Mouse (Mus musculus) lung, postnatal 25 days (tissue): Measurements from ENCODE around the gene Rrp36.

Experiments used
- DNase-seq: peaks from one replicate; pipeline ENCODE4 v3.0.0; 2022; ENCODE audit warnings: low spot score

Rrp36 gene

DNA sequence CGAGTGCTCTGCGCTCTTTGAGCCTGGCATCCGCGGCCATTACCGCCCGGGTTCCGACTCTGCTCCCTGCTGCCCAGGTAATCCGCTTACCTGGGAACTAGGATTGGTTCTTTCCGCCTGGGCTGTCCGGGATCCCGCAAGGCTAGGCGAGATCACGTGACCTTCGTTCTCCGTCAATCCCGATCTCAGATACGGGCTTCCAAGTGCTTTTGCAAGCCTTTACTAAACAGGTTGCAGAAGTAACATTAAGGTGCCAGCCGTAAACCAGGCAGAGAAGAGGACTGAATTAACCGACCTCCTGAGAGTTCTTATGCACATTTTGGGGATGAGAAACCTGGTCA, 27.9 kb downstream of the Rrp36 start:
- DNase-seq, result no peak

GRCm38 (mm10) chr17:46645561-46646321, 28.4 kb downstream of the Rrp36 start, which contains the start of the genes Klc4 and Mrpl2:
Gene Klc4 (minus strand): TSS chr17:46646022.
Gene Mrpl2 (plus strand): TSS chr17:46646229.
- peak; percentile 98 for DNase-seq

- peak; percentile 82 for DNase-seq
Observed at GRCm38 (mm10) chr17:46644916-46645475, 29.2 kb downstream of the Rrp36 start.

- no peak for DNase-seq
Observed at GRCm38 (mm10) chr17:46644152-46644805, 29.9 kb downstream of the Rrp36 start.

GRCm38 (mm10) chr17:46642060-46642459, 32.1 kb downstream of the Rrp36 start:
- DNase-seq, result no peak

DNA sequence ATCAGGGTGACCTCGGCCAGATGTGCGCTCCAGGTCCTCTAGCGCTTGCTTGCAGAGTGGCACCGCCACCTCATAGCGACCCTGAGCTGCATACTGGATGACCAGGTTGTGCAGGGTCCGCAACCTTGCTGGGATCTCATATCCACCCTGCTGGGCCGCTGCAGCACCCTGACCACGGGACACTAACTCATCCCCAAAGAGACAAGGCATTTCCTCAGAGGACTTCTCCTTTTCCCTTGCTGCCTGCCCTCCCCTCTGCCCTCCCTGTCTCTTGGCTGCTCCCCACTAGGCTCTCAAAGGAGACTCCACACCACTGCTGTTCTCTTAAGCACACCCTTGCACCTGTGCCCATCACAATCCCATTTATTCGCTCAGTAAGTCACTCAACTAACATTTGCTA, 34.2 kb downstream of the Rrp36 start:
- DNase-seq, result no peak

- peak; percentile 76 for DNase-seq
Observed at GRCm38 (mm10) chr17:46636831-46637523, 37.2 kb downstream of the Rrp36 start.

DNA sequence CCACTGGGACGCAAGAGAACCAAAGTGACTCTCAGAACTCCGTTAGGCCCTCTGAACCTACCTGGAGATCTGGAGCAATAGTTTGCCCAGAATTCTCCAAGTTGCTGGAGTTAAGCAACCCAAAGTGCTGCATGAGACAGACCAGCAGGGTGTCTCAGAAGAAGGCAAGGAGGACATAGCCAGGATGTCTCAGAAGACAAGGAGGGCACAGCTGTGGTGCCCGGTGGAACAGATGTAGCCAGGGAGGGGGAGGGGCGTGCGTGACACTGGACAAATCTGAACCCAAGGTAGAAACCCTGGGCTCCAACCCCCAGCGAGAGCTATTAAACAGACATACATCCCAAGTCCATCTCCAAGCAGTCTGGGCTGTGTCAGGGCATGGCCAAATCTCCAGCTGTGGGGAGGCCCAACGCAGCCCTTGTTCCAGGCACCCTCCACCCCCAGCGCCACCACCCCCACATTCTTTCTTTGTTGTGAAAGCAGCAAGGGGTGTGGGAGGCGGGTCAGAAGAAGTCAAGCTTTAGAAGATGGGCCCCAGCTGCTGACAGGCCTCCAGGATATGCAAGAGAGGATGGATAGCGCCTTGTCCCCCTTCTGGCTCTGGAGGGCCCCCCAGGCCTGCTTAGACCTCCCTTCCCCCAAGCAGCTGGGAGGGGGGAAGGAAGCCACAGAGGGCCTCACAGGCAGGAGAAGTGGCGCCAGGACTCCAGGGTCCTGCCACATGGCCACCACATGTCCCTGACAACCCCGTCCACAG, 44.3 kb downstream of the Rrp36 start:
- DNase-seq, result peak; percentile 71

DNA sequence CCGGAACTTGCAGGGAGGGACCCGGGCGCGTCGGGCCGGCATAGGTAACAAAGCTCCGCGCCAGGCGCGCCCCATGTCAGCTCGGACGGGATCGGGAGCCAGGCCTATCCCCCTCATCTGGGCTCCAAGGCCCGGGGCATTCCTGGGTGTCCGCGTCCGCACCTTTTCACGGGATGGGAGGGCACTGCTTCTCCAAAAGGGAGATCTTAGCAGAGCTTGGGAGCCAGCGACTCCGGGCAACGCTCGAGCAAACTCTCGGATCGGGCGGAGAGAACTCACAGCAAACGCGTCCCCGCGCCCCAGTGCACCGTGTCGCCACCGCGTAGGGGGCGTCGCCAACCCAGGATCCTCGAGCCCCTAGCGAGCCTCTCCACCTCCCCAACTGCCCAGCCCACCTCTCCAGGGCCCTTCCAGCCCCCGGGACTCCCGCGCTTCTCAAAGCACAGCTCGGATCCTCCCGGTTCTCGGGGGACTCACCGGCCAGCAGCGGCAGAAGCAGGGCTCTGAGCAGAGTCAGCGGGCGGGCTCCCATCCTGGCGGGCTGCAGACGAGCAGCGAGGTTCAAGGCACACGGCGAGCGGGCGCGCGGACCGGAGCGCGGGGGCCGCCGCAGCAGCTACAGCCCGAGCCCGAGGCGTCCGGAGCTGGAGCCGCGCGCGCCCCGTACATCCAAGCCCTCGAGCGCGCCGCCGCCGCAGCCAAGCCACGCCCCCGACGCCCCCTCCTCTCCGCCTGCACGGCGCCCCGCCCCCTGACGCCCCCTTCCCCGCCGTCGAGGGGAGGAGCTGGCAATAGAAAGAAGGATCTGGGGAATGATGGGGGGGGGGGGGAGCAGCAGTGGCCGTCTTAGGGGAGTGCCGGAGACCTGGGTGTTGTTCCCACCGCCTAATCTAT, 45.1 kb downstream of the Rrp36 start, which contains the start of gene Ptk7:
Gene Ptk7 (minus strand): TSS at position 714 of the 894 bp plus-strand sequence.
- peak; percentile 62 for DNase-seq

GRCm38 (mm10) chr17:46628471-46628790, 45.7 kb downstream of the Rrp36 start:
- DNase-seq, result no peak

DNA sequence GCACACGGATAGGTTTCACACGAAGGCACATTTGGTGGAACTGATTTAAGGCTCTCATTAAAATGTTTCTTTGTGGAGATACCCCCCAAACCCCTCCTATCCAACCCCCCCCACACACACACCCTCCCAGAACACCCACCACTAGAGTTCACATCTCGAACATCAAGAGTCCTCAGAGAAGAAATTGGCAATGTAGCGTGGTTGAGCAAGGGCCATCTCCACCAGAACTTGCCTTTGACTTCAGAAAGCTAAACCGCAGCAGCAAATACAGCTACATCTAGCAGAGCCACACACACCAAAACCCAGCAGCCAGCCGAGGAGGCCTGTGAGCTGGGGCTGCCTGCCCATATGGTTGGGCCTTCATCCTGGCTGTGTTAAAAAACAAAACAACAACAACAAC, 46.7 kb downstream of the Rrp36 start:
- DNase-seq, result no peak

DNA sequence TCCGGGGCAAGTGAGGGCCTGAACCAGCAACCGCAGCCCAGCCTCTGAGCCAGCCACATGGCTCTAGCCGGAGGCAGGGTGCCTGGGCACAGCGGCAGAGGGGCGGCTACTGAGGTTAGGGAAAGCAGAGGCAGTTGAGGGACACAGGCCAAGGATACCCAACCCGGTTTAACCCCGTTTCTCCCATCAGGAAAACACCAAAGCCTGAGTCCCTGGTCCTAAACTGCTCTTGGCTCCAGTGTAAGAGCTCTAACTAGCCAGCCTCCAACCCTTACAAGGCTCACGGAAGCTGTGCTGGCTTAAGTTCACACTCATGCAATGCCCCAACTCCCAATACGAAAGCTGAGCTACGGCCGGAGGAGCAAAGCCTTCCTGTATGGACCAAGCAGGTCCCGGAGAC, 49.6 kb downstream of the Rrp36 start:
- no peak for DNase-seq

DNA sequence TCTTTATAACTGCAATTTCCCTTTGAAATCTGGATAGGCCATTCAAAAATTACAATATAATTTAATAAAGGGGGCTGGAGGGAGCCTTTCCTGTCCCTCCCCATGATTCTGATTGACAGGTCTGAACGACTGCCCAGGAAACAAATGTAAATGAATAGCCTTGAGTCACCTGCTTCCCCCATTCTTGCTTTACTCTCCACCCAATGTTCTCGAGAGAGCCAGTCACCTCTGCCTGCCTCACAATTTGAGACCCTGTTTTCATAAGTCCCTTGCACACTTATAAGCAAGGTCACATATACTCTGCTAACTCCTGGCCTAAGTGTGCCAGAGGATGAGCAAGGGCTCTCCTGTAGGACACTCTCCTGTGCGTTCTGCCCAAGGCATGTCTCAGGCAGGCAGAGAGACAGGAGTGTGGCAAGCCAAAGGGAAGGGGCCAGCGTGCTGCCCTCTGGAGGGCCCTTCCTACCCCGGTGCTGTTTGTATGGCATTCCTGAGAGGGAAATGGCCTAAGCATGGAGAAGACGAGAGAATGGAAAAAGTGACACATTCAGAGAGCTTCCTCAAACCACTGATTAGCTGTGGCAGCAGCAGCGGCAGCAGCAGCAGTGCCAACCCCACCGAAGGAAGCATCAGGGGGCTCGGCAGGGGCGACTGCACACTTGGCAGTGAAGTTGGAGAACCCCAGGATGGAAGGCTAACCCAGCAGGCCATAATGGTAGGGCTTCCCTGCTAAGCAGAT, 50.2 kb downstream of the Rrp36 start:
- peak; percentile 48 for DNase-seq

DNA sequence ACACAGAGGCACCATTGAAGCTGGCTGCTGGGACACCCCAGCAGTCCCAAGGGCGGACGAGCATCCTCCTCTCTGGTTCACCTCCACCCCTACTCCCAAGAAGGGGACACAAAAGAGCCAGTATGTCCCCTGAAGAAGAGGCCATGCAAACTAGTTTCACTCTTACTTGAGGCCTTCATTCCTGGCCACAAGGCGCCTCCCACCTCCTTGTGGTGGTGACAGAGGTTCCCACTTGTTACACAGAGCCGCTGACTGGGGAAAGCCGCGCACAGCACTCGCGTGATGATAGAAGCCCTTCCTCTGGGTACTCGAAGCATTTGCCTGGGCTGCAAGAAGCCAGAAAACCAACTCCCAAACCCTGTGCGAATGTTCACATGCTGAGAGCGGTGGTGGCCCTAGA, 51.9 kb downstream of the Rrp36 start:
- no peak for DNase-seq

- DNase-seq, result peak; percentile 36
Observed at GRCm38 (mm10) chr17:46621324-46621723, 52.8 kb downstream of the Rrp36 start.

GRCm38 (mm10) chr17:46619683-46620357, 54.3 kb downstream of the Rrp36 start:
- no peak for DNase-seq

GRCm38 (mm10) chr17:46618769-46619682, 55.1 kb downstream of the Rrp36 start:
- no peak for DNase-seq

DNA sequence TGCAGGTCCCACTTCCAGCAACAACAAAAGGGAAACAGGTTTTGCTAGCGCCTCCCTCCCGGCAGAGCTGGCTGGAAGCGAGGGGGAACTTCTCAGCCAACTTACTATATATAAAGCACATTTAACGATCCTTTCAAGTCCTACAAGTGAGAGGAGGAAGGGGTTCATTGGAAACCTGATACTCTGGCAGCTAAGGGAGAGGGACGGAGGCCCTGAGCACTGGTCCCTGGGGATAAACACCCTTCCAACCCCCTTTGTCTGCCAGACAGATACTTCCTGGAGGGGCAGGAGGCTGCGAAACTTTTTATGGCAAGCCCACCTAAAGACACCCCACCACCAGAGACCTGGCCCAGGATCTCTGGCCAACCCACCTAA, 55.8 kb downstream of the Rrp36 start:
- DNase-seq, result no peak

GRCm38 (mm10) chr17:46617799-46618198, 56.4 kb downstream of the Rrp36 start:
- DNase-seq, result no peak
